Mouse (Mus musculus): ENCODE results near the gene Vamp9. TPM values are rescaled to one million over a fixed set of nuclear protein-coding genes. Genes with fewer than 3 reads are reported as not detected.

The Vamp9 gene
- polyA plus RNA-seq, 1 experiment from 2014 or later: not detected

DNA sequence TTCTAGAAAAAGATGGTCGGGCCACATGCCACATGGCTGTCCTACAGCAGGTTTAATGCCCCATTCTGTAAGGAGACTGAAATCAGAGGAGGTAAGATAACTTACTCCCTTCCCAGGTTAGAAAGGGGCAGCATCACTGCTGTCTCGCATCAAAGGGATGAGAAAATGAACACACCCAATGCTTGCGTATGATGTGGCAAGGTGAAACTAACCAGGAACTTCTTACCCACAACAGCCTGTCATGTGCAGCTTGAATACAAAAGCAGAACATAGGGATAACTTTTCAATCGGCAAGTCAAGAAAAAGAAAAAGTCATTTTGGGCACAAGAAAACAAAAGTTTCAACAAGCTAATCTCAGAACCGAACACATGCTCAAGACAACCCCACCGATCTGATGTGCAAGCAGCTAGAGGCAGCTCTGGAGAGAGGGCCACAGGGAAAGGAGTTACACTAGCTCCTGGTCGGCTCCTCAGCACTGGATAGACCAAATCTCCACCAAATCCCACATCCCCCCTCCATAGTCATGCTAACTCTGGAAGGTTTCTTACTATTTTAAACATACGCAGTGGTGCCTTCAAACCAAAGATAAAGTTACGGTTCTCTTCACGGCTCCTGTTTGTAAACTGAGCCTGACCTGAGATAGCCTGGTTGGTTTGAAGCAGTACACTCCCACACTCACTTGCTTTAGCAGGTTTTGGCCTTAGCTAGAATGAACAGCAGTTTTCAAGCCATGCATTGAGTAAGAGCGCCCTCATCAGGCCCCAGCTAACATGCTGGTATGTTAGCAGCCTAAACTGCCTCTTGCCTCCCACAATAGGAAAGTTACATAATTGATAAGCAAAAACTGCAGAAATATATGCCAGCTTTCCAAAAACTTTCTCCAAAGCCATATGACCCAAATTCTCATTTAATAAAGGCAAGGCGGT, 14.3 kb upstream of the Vamp9 start:
- H3K9me3 ChIP-seq: no peaks in the 10 kb centered on the region
- no peaks in the 10 kb centered on the region for H3K36me3 ChIP-seq
- no peak overlapping the region for H3K4me3 ChIP-seq
- DNase-seq (ENCODE audit: low spot score): peak; percentile 60
- no peak overlapping the region for H3K27ac ChIP-seq
- H3K4me1 ChIP-seq (replicated peaks): no peaks in the 10 kb centered on the region
- H3K27me3 ChIP-seq (ENCODE audit: insufficient read depth, poor library complexity, severe bottlenecking): no peaks in the 10 kb centered on the region
- 67% methylated on average over 12 of the region's 12 CpGs for WGBS

GRCm38 (mm10) chr5:99900041-99900440, 6.0 kb upstream of the Vamp9 start:
- WGBS: 12% methylated on average over 6 of the region's 6 CpGs
- H3K4me1 ChIP-seq (replicated peaks): no peaks in the 10 kb centered on the region
- no peaks in the 10 kb centered on the region for H3K36me3 ChIP-seq
- H3K27ac ChIP-seq: no peak overlapping the region
- no peak overlapping the region for H3K4me3 ChIP-seq
- DNase-seq (ENCODE audit: low spot score): peak; percentile 63
- H3K27me3 ChIP-seq (ENCODE audit: insufficient read depth, poor library complexity, severe bottlenecking): peaks cover 9% of the 10 kb centered on the region
- H3K9me3 ChIP-seq: no peaks in the 10 kb centered on the region

DNA sequence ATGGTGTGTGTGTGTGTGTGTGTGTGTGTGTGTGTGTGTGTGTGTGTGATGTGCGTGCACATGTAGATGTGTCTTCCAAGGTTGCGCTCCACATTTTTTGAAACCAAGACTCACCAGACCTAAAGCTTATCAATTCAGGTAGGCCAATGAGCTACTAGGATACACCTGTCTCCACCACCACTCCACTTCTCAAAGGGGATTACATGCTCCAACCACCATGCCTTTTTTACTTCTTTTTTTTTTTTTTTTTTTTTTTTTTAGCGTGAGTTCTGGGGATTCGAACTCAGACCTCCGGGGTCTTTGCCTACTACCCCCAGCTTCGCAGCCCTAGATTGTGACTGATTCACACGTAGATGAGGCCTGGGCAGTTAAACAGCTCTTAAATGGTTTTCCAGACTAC, 323 bp upstream of the Vamp9 start:
- 59% methylated on average over 7 of the region's 7 CpGs for WGBS

DNA sequence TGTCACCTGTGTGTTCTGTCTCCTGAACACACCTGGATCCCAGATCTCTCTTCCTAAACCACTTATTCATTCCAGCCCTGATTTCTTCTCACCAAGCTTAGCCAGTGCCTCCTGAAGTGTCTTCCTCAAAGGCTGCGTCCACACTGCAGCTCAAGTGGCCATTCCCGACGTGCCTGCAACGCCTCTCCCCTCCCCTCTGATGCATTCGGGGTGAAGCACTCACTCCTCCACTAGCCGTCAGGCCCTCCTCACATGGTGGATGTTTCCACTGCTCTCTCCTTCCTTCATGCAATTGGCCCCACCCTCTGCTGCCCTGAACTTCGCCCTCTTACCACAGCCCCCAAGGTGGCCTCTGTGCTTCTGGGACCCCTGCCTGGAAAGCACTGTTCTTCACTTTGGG, 9.4 kb downstream of the Vamp9 start:
- H3K27ac ChIP-seq: no peak overlapping the region
- DNase-seq (ENCODE audit: low spot score): no peak
- H3K9me3 ChIP-seq: no peaks in the 10 kb centered on the region
- H3K27me3 ChIP-seq (ENCODE audit: insufficient read depth, poor library complexity, severe bottlenecking): no peaks in the 10 kb centered on the region
- H3K4me1 ChIP-seq (replicated peaks): 0 out of 2 replicates have a peak, but pooled peaks cover 4% of the 10 kb centered on the region
- no peaks in the 10 kb centered on the region for H3K36me3 ChIP-seq
- WGBS: 57% methylated on average over 7 of the region's 7 CpGs
- no peak overlapping the region for H3K4me3 ChIP-seq

More for the DNA sequence above, 323 bp upstream of the Vamp9 start:
- Histone ChIP-seq H3K27ac (peak overlapping the region; percentile 91; the same call in 1 of the 2 replicates), H3K4me1 (replicated peaks) (peaks cover 6% of the 10 kb centered on the region; the same call in 1 of the 2 replicates), H3K9me3 (no peaks in the 10 kb centered on the region), H3K4me3 (peak overlapping the region; percentile 58), H3K36me3 (no peaks in the 10 kb centered on the region), H3K27me3 (ENCODE audit: insufficient read depth, poor library complexity, severe bottlenecking) (0 out of 2 replicates have a peak, but pooled peaks cover 5% of the 10 kb centered on the region)
- no peak for DNase-seq (ENCODE audit: low spot score)

- Histone ChIP-seq H3K4me1 (replicated peaks) (no peaks in the 10 kb centered on the region), H3K9me3 (no peaks in the 10 kb centered on the region), H3K36me3 (no peaks in the 10 kb centered on the region)
Observed at GRCm38 (mm10) chr5:99922033-99922432, 16.0 kb downstream of the Vamp9 start.

DNA sequence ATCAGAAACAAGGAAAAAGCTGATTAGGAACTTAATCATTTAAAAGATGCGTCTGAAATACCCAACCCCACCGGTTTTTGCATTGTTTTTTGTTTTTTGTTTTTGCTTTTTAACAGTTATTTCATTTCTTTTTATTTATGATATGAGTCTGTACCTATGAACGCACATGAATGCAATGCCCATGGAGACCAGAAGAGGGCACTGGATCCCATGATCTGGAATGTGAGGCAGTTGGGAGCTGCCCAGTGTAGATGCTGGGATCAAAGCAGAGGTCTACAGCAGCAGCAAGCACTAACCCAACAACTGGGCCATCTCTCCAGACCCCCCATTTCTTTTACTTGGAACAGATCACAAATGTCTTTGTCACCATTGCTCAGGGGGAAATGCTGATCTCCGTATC, 21.9 kb downstream of the Vamp9 start:
- WGBS: 45% methylated on average over 4 of the region's 4 CpGs
- H3K4me1 ChIP-seq (replicated peaks): no peaks in the 10 kb centered on the region
- no peaks in the 10 kb centered on the region for H3K9me3 ChIP-seq
- no peaks in the 10 kb centered on the region for H3K27me3 ChIP-seq (ENCODE audit: insufficient read depth, poor library complexity, severe bottlenecking)
- H3K27ac ChIP-seq: no peak overlapping the region
- DNase-seq (ENCODE audit: low spot score): peak; percentile 50
- no peaks in the 10 kb centered on the region for H3K36me3 ChIP-seq
- H3K4me3 ChIP-seq: no peak overlapping the region

More at GRCm38 (mm10) chr5:99922033-99922432, 16.0 kb downstream of the Vamp9 start:
- DNase-seq (ENCODE audit: low spot score): no peak
- WGBS: 81% methylated on average over 8 of the region's 8 CpGs
- H3K27me3 ChIP-seq (ENCODE audit: insufficient read depth, poor library complexity, severe bottlenecking): no peaks in the 10 kb centered on the region
- no peak overlapping the region for H3K27ac ChIP-seq
- no peak overlapping the region for H3K4me3 ChIP-seq

DNA sequence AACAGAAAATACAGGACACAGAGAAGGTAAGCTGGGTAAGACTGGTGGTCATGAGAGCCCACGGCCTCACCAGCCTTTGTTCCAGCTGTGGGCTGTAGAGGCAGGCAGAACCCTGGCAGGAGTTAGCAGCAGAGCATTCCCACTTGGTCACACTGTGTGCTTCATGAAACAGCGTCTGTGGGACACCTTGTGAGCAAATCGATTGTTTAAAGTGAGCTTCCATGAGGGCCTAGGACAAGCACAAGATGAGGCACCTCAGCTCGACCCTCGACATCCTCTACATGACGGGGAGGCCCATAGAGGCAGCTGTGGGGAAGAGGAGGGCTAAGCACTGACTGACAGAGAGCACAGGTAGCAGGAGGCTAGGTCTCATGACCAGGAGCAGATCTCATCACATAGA, 25.9 kb downstream of the Vamp9 start:
- no peaks in the 10 kb centered on the region for H3K9me3 ChIP-seq
- H3K27ac ChIP-seq: no peak overlapping the region
- no peak overlapping the region for H3K4me3 ChIP-seq
- H3K36me3 ChIP-seq: no peaks in the 10 kb centered on the region
- H3K27me3 ChIP-seq (ENCODE audit: insufficient read depth, poor library complexity, severe bottlenecking): no peaks in the 10 kb centered on the region
- WGBS: 84% methylated on average over 6 of the region's 6 CpGs
- DNase-seq (ENCODE audit: low spot score): no peak
- H3K4me1 ChIP-seq (replicated peaks): no peaks in the 10 kb centered on the region

GRCm38 (mm10) chr5:99939440-99939839, 33.4 kb downstream of the Vamp9 start:
- no peak overlapping the region for H3K27ac ChIP-seq
- WGBS: 74% methylated on average over 3 of the region's 3 CpGs

DNA sequence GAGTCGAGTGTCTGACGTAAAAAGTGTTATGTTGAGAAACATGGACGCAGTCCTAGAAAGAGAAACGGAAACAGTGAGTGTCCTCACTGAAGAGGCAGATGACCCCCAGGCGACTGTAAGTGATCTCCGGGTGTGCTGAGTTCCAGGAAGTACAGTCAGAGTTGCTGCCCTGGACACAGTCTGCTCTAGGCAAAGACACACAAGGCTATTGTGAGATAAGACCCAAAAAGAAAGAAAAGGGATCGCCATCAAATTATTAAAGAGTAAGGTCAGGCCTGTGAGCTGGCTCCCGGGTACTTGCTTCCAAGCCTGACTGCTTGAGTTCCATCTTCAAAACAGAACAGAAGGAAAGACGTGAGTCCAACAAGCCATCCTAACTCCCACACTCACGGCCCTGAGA, 35.2 kb downstream of the Vamp9 start:
- Histone ChIP-seq H3K4me3 (no peak overlapping the region), H3K27me3 (ENCODE audit: insufficient read depth, poor library complexity, severe bottlenecking) (no peaks in the 10 kb centered on the region), H3K36me3 (peaks cover 24% of the 10 kb centered on the region), H3K4me1 (replicated peaks) (peaks cover 6% of the 10 kb centered on the region), H3K9me3 (peaks cover 24% of the 10 kb centered on the region), H3K27ac (no peak overlapping the region)
- WGBS: 79% methylated on average over 10 of the region's 10 CpGs
- DNase-seq (ENCODE audit: low spot score): no peak

More at GRCm38 (mm10) chr5:99939440-99939839, 33.4 kb downstream of the Vamp9 start:
- Histone ChIP-seq H3K9me3 (peaks cover 8% of the 10 kb centered on the region), H3K27me3 (ENCODE audit: insufficient read depth, poor library complexity, severe bottlenecking) (no peaks in the 10 kb centered on the region), H3K4me1 (replicated peaks) (peaks cover 6% of the 10 kb centered on the region), H3K36me3 (peaks cover 6% of the 10 kb centered on the region), H3K4me3 (no peak overlapping the region)
- DNase-seq (ENCODE audit: low spot score): no peak

GRCm38 (mm10) chr5:99941776-99942502, 35.9 kb downstream of the Vamp9 start:
- Histone ChIP-seq H3K4me1 (replicated peaks) (peaks cover 6% of the 10 kb centered on the region), H3K4me3 (no peak overlapping the region), H3K27ac (no peak overlapping the region), H3K9me3 (peaks cover 26% of the 10 kb centered on the region), H3K36me3 (peaks cover 30% of the 10 kb centered on the region), H3K27me3 (ENCODE audit: insufficient read depth, poor library complexity, severe bottlenecking) (no peaks in the 10 kb centered on the region)
- no peak for DNase-seq (ENCODE audit: low spot score)
- WGBS: 39% methylated on average over 10 of the region's 10 CpGs

DNA sequence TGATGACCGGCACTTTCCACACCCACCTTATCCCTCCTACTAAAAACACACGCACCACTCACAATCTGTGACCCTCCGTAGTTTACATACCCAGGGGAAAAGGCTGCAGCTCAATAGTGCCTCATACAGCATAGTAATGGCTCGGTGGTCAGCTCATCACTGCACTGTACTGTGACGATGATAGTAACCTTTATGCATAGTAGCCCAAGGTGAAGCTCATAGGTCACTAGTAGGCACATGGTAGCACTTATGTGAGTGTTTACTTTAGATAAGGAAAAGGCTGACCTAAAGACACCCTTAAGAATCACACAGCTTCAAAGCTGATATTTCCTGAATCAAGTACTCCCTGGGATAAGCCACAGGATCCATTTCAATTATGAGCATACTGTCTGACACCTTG, 46.5 kb downstream of the Vamp9 start:
- peaks cover 45% of the 10 kb centered on the region for H3K36me3 ChIP-seq
- no peak overlapping the region for H3K27ac ChIP-seq
- no peak for DNase-seq (ENCODE audit: low spot score)
- no peaks in the 10 kb centered on the region for H3K9me3 ChIP-seq
- 85% methylated on average over 5 of the region's 5 CpGs for WGBS
- peaks cover 19% of the 10 kb centered on the region for H3K4me1 ChIP-seq (replicated peaks)
- H3K4me3 ChIP-seq: no peak overlapping the region
- H3K27me3 ChIP-seq (ENCODE audit: insufficient read depth, poor library complexity, severe bottlenecking): no peaks in the 10 kb centered on the region

DNA sequence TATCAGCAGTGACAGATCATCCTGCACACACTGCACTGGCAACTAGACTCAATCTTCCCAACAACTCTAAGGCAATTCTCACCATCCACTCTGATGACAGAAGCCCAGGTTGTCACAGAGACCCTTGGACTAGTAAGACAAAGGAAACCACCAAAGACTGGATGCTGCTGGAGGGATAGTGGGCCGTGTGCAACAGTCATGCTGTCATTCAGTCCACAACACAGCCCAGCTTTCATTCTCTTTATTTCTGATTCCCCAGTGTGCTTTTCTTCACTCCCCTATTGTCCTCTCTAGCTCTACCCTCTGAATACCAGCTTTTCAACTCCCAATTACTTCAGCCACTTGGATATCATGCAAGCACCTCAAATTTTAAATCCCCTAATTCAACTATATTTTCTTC, 47.8 kb downstream of the Vamp9 start:
- no peak overlapping the region for H3K4me3 ChIP-seq
- H3K27me3 ChIP-seq (ENCODE audit: insufficient read depth, poor library complexity, severe bottlenecking): no peaks in the 10 kb centered on the region
- H3K27ac ChIP-seq: peak overlapping the region; percentile 76
- DNase-seq (ENCODE audit: low spot score): peak; percentile 42
- H3K36me3 ChIP-seq: peaks cover 59% of the 10 kb centered on the region
- WGBS: 25% methylated on average over 1 of the region's 1 CpGs
- no peaks in the 10 kb centered on the region for H3K9me3 ChIP-seq
- peaks cover 19% of the 10 kb centered on the region for H3K4me1 ChIP-seq (replicated peaks)

GRCm38 (mm10) chr5:99958666-99959065, 52.6 kb downstream of the Vamp9 start:
- Histone ChIP-seq H3K9me3 (no peaks in the 10 kb centered on the region), H3K4me1 (replicated peaks) (peaks cover 15% of the 10 kb centered on the region), H3K4me3 (no peak overlapping the region), H3K27me3 (ENCODE audit: insufficient read depth, poor library complexity, severe bottlenecking) (no peaks in the 10 kb centered on the region), H3K36me3 (peaks cover 70% of the 10 kb centered on the region), H3K27ac (no peak overlapping the region)
- no peak for DNase-seq (ENCODE audit: low spot score)
- 98% methylated on average over 1 of the region's 1 CpGs for WGBS
